Mouse (Mus musculus): ENCODE measurements around the gene 4930442H23Rik. TPM values are rescaled to one million over a fixed set of nuclear protein-coding genes. Genes with fewer than 3 reads are reported as not detected.
"Not testable (repeated sequence)": the region's sequence is repeated elsewhere in the genome, so short reads cannot be mapped to it uniquely, and the experiment has no call there.

The 4930442H23Rik gene
- polyA plus RNA-seq (2016; fragmentation: Nextera tagmentation; extraction: Ambion mirVana): not detected in 2 replicates

- Histone ChIP-seq H3K27me3 (ENCODE audit: low read depth, poor library complexity, severe bottlenecking) (no peaks in the 10 kb centered on the region), H3K36me3 (peaks cover 84% of the 10 kb centered on the region), H3K4me3 (peak within 1 kb of the TSS; percentile 70), H3K4me1 (peaks cover 38% of the 10 kb centered on the region), H3K9me3 (replicated peaks) (no peaks in the 10 kb centered on the region), H3K27ac (peak within 1 kb of the TSS; percentile 85)
- 92% methylated on average over 5 of the region's 5 CpGs for WGBS
- DNase-seq (ENCODE audit: low spot score): no peak
Observed at GRCm38 (mm10) chr10:81183805-81184204, at the start of gene 4930442H23Rik. Gene 4930442H23Rik (minus strand): TSS chr10:81183849.

- Histone ChIP-seq H3K36me3 (no peaks in the 10 kb centered on the region), H3K4me1 (peaks cover 39% of the 10 kb centered on the region), H3K27ac (peak overlapping the region; percentile 90), H3K9me3 (replicated peaks) (no peaks in the 10 kb centered on the region), H3K27me3 (ENCODE audit: low read depth, poor library complexity, severe bottlenecking) (peaks cover 67% of the 10 kb centered on the region), H3K4me3 (peak overlapping the region; percentile 86)
- WGBS: under 1% methylated on average over 28 of the region's 28 CpGs
- DNase-seq (ENCODE audit: low spot score): no peak
Observed at GRCm38 (mm10) chr10:81233226-81233585, 49.6 kb upstream of the 4930442H23Rik start.

GRCm38 (mm10) chr10:81232580-81233225 lies 49.1 kb upstream of the 4930442H23Rik start, which contains the start of gene Zfr2:
Gene Zfr2 (plus strand): TSS chr10:81233155.
- Histone ChIP-seq H3K27me3 (ENCODE audit: low read depth, poor library complexity, severe bottlenecking) (peaks cover 65% of the 10 kb centered on the region), H3K9me3 (replicated peaks) (no peaks in the 10 kb centered on the region), H3K36me3 (no peaks in the 10 kb centered on the region), H3K27ac (peak within 1 kb of the TSS; percentile 90), H3K4me3 (peak within 1 kb of the TSS; percentile 86), H3K4me1 (peaks cover 34% of the 10 kb centered on the region)
- WGBS: 8% methylated on average over 29 of the region's 29 CpGs
- peak; percentile 87 for DNase-seq (ENCODE audit: low spot score)

- no peak for DNase-seq (ENCODE audit: low spot score)
- Histone ChIP-seq H3K27ac (no peak overlapping the region), H3K4me1 (peaks cover 29% of the 10 kb centered on the region), H3K27me3 (ENCODE audit: low read depth, poor library complexity, severe bottlenecking) (peaks cover 53% of the 10 kb centered on the region), H3K36me3 (no peaks in the 10 kb centered on the region), H3K9me3 (replicated peaks) (no peaks in the 10 kb centered on the region), H3K4me3 (no peak overlapping the region)
- WGBS: 62% methylated on average over 7 of the region's 7 CpGs
Observed at GRCm38 (mm10) chr10:81231436-81231835, 47.8 kb upstream of the 4930442H23Rik start.

- Histone ChIP-seq H3K36me3 (no peaks in the 10 kb centered on the region), H3K4me1 (peaks cover 29% of the 10 kb centered on the region), H3K9me3 (replicated peaks) (no peaks in the 10 kb centered on the region), H3K27me3 (ENCODE audit: low read depth, poor library complexity, severe bottlenecking) (peaks cover 55% of the 10 kb centered on the region), H3K27ac (no peak within 1 kb of the TSS), H3K4me3 (peak within 1 kb of the TSS; percentile 17)
- WGBS: 11% methylated on average over 27 of the region's 27 CpGs
- no peak for DNase-seq (ENCODE audit: low spot score)
Observed at GRCm38 (mm10) chr10:81230438-81231332, 47.0 kb upstream of the 4930442H23Rik start, which contains the start of gene Atcay. Gene Atcay (minus strand): TSS chr10:81230833.

- 9% methylated on average over 20 of the region's 20 CpGs for WGBS
- peak overlapping the region; percentile 17 for H3K4me3 ChIP-seq
Observed at GRCm38 (mm10) chr10:81229735-81230437, 46.2 kb upstream of the 4930442H23Rik start.

GRCm38 (mm10) chr10:81223731-81224130 lies 40.1 kb upstream of the 4930442H23Rik start:
- H3K4me1 ChIP-seq; H3K36me3 ChIP-seq; H3K4me3 ChIP-seq; H3K9me3 ChIP-seq (replicated peaks); DNase-seq (ENCODE audit: low spot score); H3K27ac ChIP-seq: not testable (repeated sequence)
- WGBS: 48% methylated on average over 2 of the region's 2 CpGs
- peaks cover 14% of the 10 kb centered on the region for H3K27me3 ChIP-seq (ENCODE audit: low read depth, poor library complexity, severe bottlenecking)

More at GRCm38 (mm10) chr10:81229735-81230437, 46.2 kb upstream of the 4930442H23Rik start:
- Histone ChIP-seq H3K36me3 (no peaks in the 10 kb centered on the region), H3K9me3 (replicated peaks) (no peaks in the 10 kb centered on the region), H3K27me3 (ENCODE audit: low read depth, poor library complexity, severe bottlenecking) (peaks cover 56% of the 10 kb centered on the region), H3K4me1 (peaks cover 29% of the 10 kb centered on the region), H3K27ac (no peak overlapping the region)
- no peak for DNase-seq (ENCODE audit: low spot score)

GRCm38 (mm10) chr10:81221402-81222015 lies 37.9 kb upstream of the 4930442H23Rik start:
- DNase-seq (ENCODE audit: low spot score): no peak
- peaks cover 6% of the 10 kb centered on the region for H3K27me3 ChIP-seq (ENCODE audit: low read depth, poor library complexity, severe bottlenecking)
- H3K27ac ChIP-seq: no peak overlapping the region
- 84% methylated on average over 5 of the region's 5 CpGs for WGBS
- no peak overlapping the region for H3K4me3 ChIP-seq
- no peaks in the 10 kb centered on the region for H3K36me3 ChIP-seq
- H3K9me3 ChIP-seq (replicated peaks): no peaks in the 10 kb centered on the region
- H3K4me1 ChIP-seq: 0 out of 2 replicates have a peak, but pooled peaks cover 3% of the 10 kb centered on the region

GRCm38 (mm10) chr10:81217964-81218363 lies 34.3 kb upstream of the 4930442H23Rik start:
- 38% methylated on average over 7 of the region's 7 CpGs for WGBS
- DNase-seq (ENCODE audit: low spot score): peak; percentile 80

GRCm38 (mm10) chr10:81217267-81217666 lies 33.6 kb upstream of the 4930442H23Rik start:
- DNase-seq (ENCODE audit: low spot score); H3K27ac ChIP-seq; H3K36me3 ChIP-seq; H3K4me1 ChIP-seq; H3K4me3 ChIP-seq; H3K27me3 ChIP-seq (ENCODE audit: low read depth, poor library complexity, severe bottlenecking); H3K9me3 ChIP-seq (replicated peaks): not testable (repeated sequence)
- 27% methylated on average over 1 of the region's 1 CpGs for WGBS

More at GRCm38 (mm10) chr10:81217964-81218363, 34.3 kb upstream of the 4930442H23Rik start:
- Histone ChIP-seq H3K27me3 (ENCODE audit: low read depth, poor library complexity, severe bottlenecking) (no peaks in the 10 kb centered on the region; the same call in 1 of the 2 replicates), H3K36me3 (no peaks in the 10 kb centered on the region), H3K9me3 (replicated peaks) (no peaks in the 10 kb centered on the region), H3K4me1 (0 out of 2 replicates have a peak, but pooled peaks cover 3% of the 10 kb centered on the region), H3K4me3 (no peak overlapping the region), H3K27ac (no peak overlapping the region)

- WGBS: 86% methylated on average over 6 of the region's 6 CpGs
- 0 out of 2 replicates have a peak, but pooled peaks cover 3% of the 10 kb centered on the region for H3K4me1 ChIP-seq
- H3K36me3 ChIP-seq: no peaks in the 10 kb centered on the region
- H3K4me3 ChIP-seq: no peak overlapping the region
- H3K27ac ChIP-seq: no peak overlapping the region
- DNase-seq (ENCODE audit: low spot score): no peak
- H3K9me3 ChIP-seq (replicated peaks): no peaks in the 10 kb centered on the region; the same call in 1 of the 2 replicates
- H3K27me3 ChIP-seq (ENCODE audit: low read depth, poor library complexity, severe bottlenecking): no peaks in the 10 kb centered on the region; the same call in 1 of the 2 replicates
Observed at GRCm38 (mm10) chr10:81216810-81217209, 33.2 kb upstream of the 4930442H23Rik start.

- Histone ChIP-seq H3K9me3 (replicated peaks) (no peaks in the 10 kb centered on the region; the same call in 1 of the 2 replicates), H3K27ac (no peak overlapping the region), H3K4me3 (no peak overlapping the region), H3K27me3 (ENCODE audit: low read depth, poor library complexity, severe bottlenecking) (no peaks in the 10 kb centered on the region; the same call in 1 of the 2 replicates), H3K4me1 (0 out of 2 replicates have a peak, but pooled peaks cover 3% of the 10 kb centered on the region), H3K36me3 (no peaks in the 10 kb centered on the region)
- WGBS: 88% methylated on average over 6 of the region's 6 CpGs
- DNase-seq (ENCODE audit: low spot score): no peak
Observed at GRCm38 (mm10) chr10:81216260-81216659, 32.6 kb upstream of the 4930442H23Rik start.
